In genomic region chr3:136952822-136953221, GRCm38 (mm10) we compare ENCODE assay signal across 18 mouse cellular contexts.
"Had no signal": no experiment of that assay in that cellular context is flagged by ENCODE, and none has a peak within 500 bp of the region (broad histone marks: within the 10 kb centered on the region; RNA-seq: fewer than 3 reads in every experiment).

No protein-coding gene starts in this region.

- H3K4me1 ChIP-seq: lung, embryonic 15.5 days; megakaryocyte, embryonic 14.5 days; midbrain, embryonic 13.5 days; midbrain, embryonic 15.5 days; neural tube, embryonic 12.5 days; stomach, embryonic 15.5 days had no signal

- DNase-seq: liver, postnatal 0 days; lung, adult 2 months; lung, postnatal 14 days; lung, postnatal 36 days; right cerebral cortex, postnatal 14 days; thymus, adult 18-20 months; thymus, postnatal 14 days; thymus, postnatal 36 days had no signal

- H3K27ac ChIP-seq: lung, embryonic 15.5 days; macrophage; midbrain, embryonic 13.5 days; midbrain, embryonic 15.5 days; neural tube, embryonic 12.5 days; stomach, embryonic 15.5 days; stomach, postnatal 0 days had no signal

- H3K27me3 ChIP-seq: lung, embryonic 15.5 days; megakaryocyte, embryonic 14.5 days; midbrain, embryonic 13.5 days; midbrain, embryonic 15.5 days; neural tube, embryonic 12.5 days; stomach, embryonic 15.5 days had no signal

- H3K9ac ChIP-seq: liver, postnatal 0 days; lung, embryonic 15.5 days; midbrain, embryonic 13.5 days; midbrain, embryonic 15.5 days; neural tube, embryonic 12.5 days; stomach, embryonic 15.5 days had no signal

- ATAC-seq: liver, postnatal 0 days; lung, postnatal 0 days; midbrain, embryonic 13.5 days; midbrain, embryonic 15.5 days had no signal

- H3K9me3 ChIP-seq: lung, embryonic 15.5 days; megakaryocyte, embryonic 14.5 days; midbrain, embryonic 13.5 days; midbrain, embryonic 15.5 days; neural tube, embryonic 12.5 days; stomach, embryonic 15.5 days had no signal

- H3K36me3 ChIP-seq: lung, embryonic 15.5 days; midbrain, embryonic 13.5 days; midbrain, embryonic 15.5 days; neural tube, embryonic 12.5 days; stomach, embryonic 15.5 days had no signal

- H3K4me3 ChIP-seq: lung, embryonic 15.5 days; megakaryocyte, embryonic 14.5 days; midbrain, embryonic 13.5 days; midbrain, embryonic 15.5 days; neural tube, embryonic 12.5 days; stomach, embryonic 15.5 days had no signal

- H3K4me2 ChIP-seq: lung, embryonic 15.5 days; midbrain, embryonic 11.5 days; midbrain, embryonic 13.5 days; midbrain, embryonic 15.5 days; neural tube, embryonic 12.5 days; stomach, embryonic 15.5 days had no signal
